Comparison of ENCODE assay signal across 8 mouse cellular contexts in genomic region chr14:79586499-79587138, GRCm38 (mm10). TPM values are rescaled to one million over a fixed set of nuclear protein-coding genes. Genes with fewer than 3 reads are reported as not detected.
DNase-seq lines count a peak whose midpoint lies in the region; ATAC-seq lines count a peak whose summit lies in the region.

No protein-coding gene starts in this region.

- no peaks in the 10 kb centered on the region; the same call in 1 of the 2 replicates for H3K36me3 ChIP-seq in forebrain, embryonic 12.5 days (replicated peaks)
- peaks cover 32% of the 10 kb centered on the region for H3K36me3 ChIP-seq in liver, embryonic 12.5 days

- peak overlapping the region; percentile 88 for H3K27ac ChIP-seq in forebrain, embryonic 12.5 days
- H3K27ac ChIP-seq in liver, embryonic 12.5 days: peak overlapping the region; percentile 89

- peak; percentile 39 for DNase-seq in cerebellum, adult 9-11 months
- DNase-seq in cerebellum, postnatal 36 days: no peak
- peak; percentile 17 for DNase-seq in 3T3-L1 (ENCODE audit: low read depth, low spot score)
- DNase-seq in urinary bladder, postnatal 36 days (ENCODE audit: low spot score in 2 of 2): no peak
- DNase-seq in embryo, embryonic 10 days (ENCODE audit: low spot score): no peak
- no peak for DNase-seq in ovary, adult 18-20 months (ENCODE audit: low spot score)

- peak overlapping the region; percentile 61 for H3K9ac ChIP-seq in forebrain, embryonic 12.5 days
- peak overlapping the region; percentile 77 for H3K9ac ChIP-seq in liver, embryonic 12.5 days

- 39% methylated on average over 16 of the region's 16 CpGs for WGBS in forebrain, embryonic 12.5 days
- 24% methylated on average over 16 of the region's 16 CpGs for WGBS in liver, embryonic 12.5 days (ENCODE audit: insufficient replicate concordance)

- ATAC-seq in forebrain, embryonic 12.5 days (ENCODE audit: low FRiP score): no peak
- no peak for ATAC-seq in liver, embryonic 12.5 days

- H3K4me1 ChIP-seq in forebrain, embryonic 12.5 days: peaks cover 26% of the 10 kb centered on the region
- H3K4me1 ChIP-seq in liver, embryonic 12.5 days: peaks cover 29% of the 10 kb centered on the region

- H3K4me3 ChIP-seq in forebrain, embryonic 12.5 days (replicated peaks): peak overlapping the region; percentile 67
- H3K4me3 ChIP-seq in liver, embryonic 12.5 days: peak overlapping the region; percentile 71

- no peaks in the 10 kb centered on the region for H3K9me3 ChIP-seq in forebrain, embryonic 12.5 days
- H3K9me3 ChIP-seq in liver, embryonic 12.5 days (replicated peaks): no peaks in the 10 kb centered on the region

- 0 out of 2 replicates have a peak, but pooled peaks cover 3% of the 10 kb centered on the region for H3K27me3 ChIP-seq in forebrain, embryonic 12.5 days
- no peaks in the 10 kb centered on the region for H3K27me3 ChIP-seq in liver, embryonic 12.5 days (replicated peaks)

- peak overlapping the region; percentile 62 for H3K4me2 ChIP-seq in forebrain, embryonic 12.5 days
- H3K4me2 ChIP-seq in liver, embryonic 12.5 days: peak overlapping the region; percentile 80

RNA-seq across cellular contexts. Expression of gene Sugt1, which starts 0.9 kb away (rescaled TPM):
- polyA plus RNA-seq in forebrain, embryonic 12.5 days (2016; fragmentation: Nextera tagmentation; extraction: Ambion mirVana): 135 and 137 TPM in 2 replicates
- 57.7 and 63.2 TPM in 2 replicates for polyA plus RNA-seq in liver, embryonic 12.5 days (2016; fragmentation: Nextera tagmentation; extraction: Ambion mirVana)

Comparison
In these comparisons a context has a peak if more than half of its experiments do, and no peak if none do; other contexts are left out.
1. DNase-seq: peak in cerebellum, adult 9-11 months (single experiment) and 3T3-L1 (single experiment); none in cerebellum, postnatal 36 days (0 of 2), urinary bladder, postnatal 36 days (0 of 2), embryo, embryonic 10 days (single experiment) and ovary, adult 18-20 months (single experiment).